ENCODE assay signal across 9 mouse cellular contexts in the genomic region with DNA sequence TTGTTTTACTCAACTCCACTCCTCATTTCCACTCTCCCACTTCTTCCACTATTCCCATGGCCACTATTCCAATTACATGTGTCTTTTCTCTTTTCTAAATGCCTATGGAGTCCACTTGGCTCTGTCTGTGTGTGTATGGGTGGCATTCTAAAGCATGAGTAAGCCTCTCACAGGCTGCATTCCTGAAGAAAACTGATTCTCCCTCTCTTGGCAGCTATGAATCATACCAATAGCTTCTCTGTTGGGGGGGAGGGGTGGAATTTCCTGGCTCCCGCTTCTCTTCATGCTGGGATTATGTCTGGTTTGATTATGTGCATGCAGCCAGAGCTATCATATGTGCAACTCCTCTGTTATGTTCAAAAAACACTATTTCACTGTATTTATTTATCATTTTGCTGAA. TPM values are rescaled to one million over a fixed set of nuclear protein-coding genes. Genes with fewer than 3 reads are reported as not detected.
DNase-seq lines count a peak whose midpoint lies in the region; ATAC-seq and TF ChIP-seq lines count a peak whose summit lies in the region.
"Had no signal": no experiment of that assay in that cellular context is flagged by ENCODE, and none has a peak within 500 bp of the region (broad histone marks: within the 10 kb centered on the region; RNA-seq: fewer than 3 reads in every experiment).

No protein-coding gene starts in this region.

- DNase-seq in intestine, embryonic 14.5 days (ENCODE audit: low spot score) = no peak
- peak; percentile 49 for DNase-seq in adrenal gland, postnatal 10 days
- no peak for DNase-seq in heart, postnatal 25 days (ENCODE audit: low spot score)

- H3K9ac ChIP-seq in intestine, embryonic 14.5 days (ENCODE audit: low read length) = no peak overlapping the region
- no peak overlapping the region for H3K9ac ChIP-seq in intestine, postnatal 0 days (ENCODE audit: low read depth, low read length)
- no peak overlapping the region for H3K9ac ChIP-seq in embryonic facial prominence, embryonic 13.5 days
- H3K9ac ChIP-seq in lung, embryonic 16.5 days (ENCODE audit: low read length) = no peak overlapping the region
- H3K9ac ChIP-seq: liver, embryonic 15.5 days had no signal

- no peak for TF ChIP-seq CTCF in intestine, postnatal 0 days (IDR thresholded peaks at IDR 0.05; ENCODE audit: low read depth)

- no peak overlapping the region for H3K27ac ChIP-seq in intestine, embryonic 14.5 days (ENCODE audit: low read depth)
- no peak overlapping the region for H3K27ac ChIP-seq in intestine, postnatal 0 days (ENCODE audit: low read depth, low read length)
- H3K27ac ChIP-seq in embryonic facial prominence, embryonic 13.5 days = 0 out of 2 replicates have a peak overlapping the region, but pooled peaks have one; percentile 39
- no peak overlapping the region for H3K27ac ChIP-seq in lung, embryonic 16.5 days (ENCODE audit: low read length)
- H3K27ac ChIP-seq: liver, embryonic 15.5 days had no signal

- no peaks in the 10 kb centered on the region for H3K9me3 ChIP-seq in intestine, embryonic 14.5 days (ENCODE audit: control insufficient read depth, low read length)
- H3K9me3 ChIP-seq in intestine, postnatal 0 days (ENCODE audit: control insufficient read depth) = no peaks in the 10 kb centered on the region
- no peaks in the 10 kb centered on the region for H3K9me3 ChIP-seq in embryonic facial prominence, embryonic 13.5 days
- no peaks in the 10 kb centered on the region for H3K9me3 ChIP-seq in lung, embryonic 16.5 days (ENCODE audit: control insufficient read depth, low read length)
- H3K9me3 ChIP-seq: liver, embryonic 15.5 days had no signal

- no peaks in the 10 kb centered on the region for H3K4me1 ChIP-seq in intestine, embryonic 14.5 days (replicated peaks; ENCODE audit: control insufficient read depth, insufficient read depth, low read length)
- H3K4me1 ChIP-seq in intestine, postnatal 0 days (replicated peaks; ENCODE audit: control insufficient read depth, insufficient read depth, low read length) = no peaks in the 10 kb centered on the region
- peaks cover 6% of the 10 kb centered on the region for H3K4me1 ChIP-seq in embryonic facial prominence, embryonic 13.5 days
- H3K4me1 ChIP-seq in lung, embryonic 16.5 days (replicated peaks; ENCODE audit: control insufficient read depth, insufficient read depth, low read length) = peaks cover 6% of the 10 kb centered on the region
- H3K4me1 ChIP-seq: liver, embryonic 15.5 days had no signal

- intact Hi-C loops in heart, postnatal 25 days (cut with DNase I) = no loop called here

- 27% methylated on average over 1 of the region's 1 CpGs for WGBS in intestine, embryonic 14.5 days
- WGBS in intestine, postnatal 0 days = 24% methylated on average over 1 of the region's 1 CpGs
- WGBS in embryonic facial prominence, embryonic 13.5 days = 16% methylated on average over 1 of the region's 1 CpGs
- WGBS in lung, embryonic 16.5 days = 6% methylated on average over 1 of the region's 1 CpGs

- peak; percentile 47; the same call in 1 of the 2 replicates for ATAC-seq in intestine, embryonic 14.5 days (replicated peaks; ENCODE audit: low FRiP score, low TSS enrichment, low read depth)
- ATAC-seq in intestine, postnatal 0 days = no peak
- ATAC-seq in embryonic facial prominence, embryonic 13.5 days (ENCODE audit: insufficient number of reproducible peaks, insufficient read depth, low FRiP score, low TSS enrichment, low read depth) = no peak
- ATAC-seq in lung, embryonic 16.5 days (ENCODE audit: low read depth) = peak; percentile 61
- ATAC-seq in CD4-positive, CD25-positive, alpha-beta regulatory T cell, adult 4 months = no peak
- ATAC-seq in erythroblast, adult 5-6 weeks (replicated peaks; ENCODE audit: low FRiP score, poor library complexity, severe bottlenecking) = no peak

- H3K27me3 ChIP-seq in intestine, embryonic 14.5 days (replicated peaks; ENCODE audit: control insufficient read depth, insufficient read depth, low read length) = no peaks in the 10 kb centered on the region
- H3K27me3 ChIP-seq in intestine, postnatal 0 days (replicated peaks; ENCODE audit: control insufficient read depth, insufficient read depth, low read length) = no peaks in the 10 kb centered on the region
- no peaks in the 10 kb centered on the region for H3K27me3 ChIP-seq in embryonic facial prominence, embryonic 13.5 days
- H3K27me3 ChIP-seq in lung, embryonic 16.5 days (ENCODE audit: control insufficient read depth, insufficient read depth, low read depth, low read length) = no peaks in the 10 kb centered on the region
- H3K27me3 ChIP-seq: liver, embryonic 15.5 days had no signal

- H3K4me2 ChIP-seq in intestine, embryonic 14.5 days (ENCODE audit: low read length) = no peak overlapping the region
- no peak overlapping the region for H3K4me2 ChIP-seq in intestine, postnatal 0 days (replicated peaks; ENCODE audit: low read depth)
- H3K4me2 ChIP-seq in embryonic facial prominence, embryonic 13.5 days = no peak overlapping the region
- no peak overlapping the region for H3K4me2 ChIP-seq in lung, embryonic 16.5 days (ENCODE audit: low read depth, low read length)
- H3K4me2 ChIP-seq: liver, embryonic 15.5 days had no signal

- no peaks in the 10 kb centered on the region for H3K36me3 ChIP-seq in intestine, embryonic 14.5 days (ENCODE audit: control insufficient read depth, insufficient read depth, low read length)
- no peaks in the 10 kb centered on the region for H3K36me3 ChIP-seq in intestine, postnatal 0 days (ENCODE audit: control insufficient read depth, insufficient read depth)
- H3K36me3 ChIP-seq in embryonic facial prominence, embryonic 13.5 days = no peaks in the 10 kb centered on the region
- no peaks in the 10 kb centered on the region for H3K36me3 ChIP-seq in lung, embryonic 16.5 days (ENCODE audit: control insufficient read depth, insufficient read depth, low read length)
- H3K36me3 ChIP-seq: liver, embryonic 15.5 days had no signal

- H3K4me3 ChIP-seq in intestine, embryonic 14.5 days (ENCODE audit: low read depth, low read length) = no peak overlapping the region
- no peak overlapping the region for H3K4me3 ChIP-seq in intestine, postnatal 0 days (ENCODE audit: low read depth, low read length)
- no peak overlapping the region for H3K4me3 ChIP-seq in embryonic facial prominence, embryonic 13.5 days
- no peak overlapping the region for H3K4me3 ChIP-seq in lung, embryonic 16.5 days (ENCODE audit: low read length)
- H3K4me3 ChIP-seq: liver, embryonic 15.5 days had no signal

RNA-seq across cellular contexts. Expression of a gene that starts 34.4 kb away (rescaled TPM):
- polyA plus RNA-seq in intestine, embryonic 14.5 days (2014; fragmentation: Nextera tagmentation; extraction: Ambion mirVana) = 27.0 and 30.3 TPM in 2 replicates
- 4.3 and 5.0 TPM in 2 replicates for polyA plus RNA-seq in intestine, postnatal 0 days (2015; fragmentation: Nextera tagmentation; extraction: Ambion mirVana)
- 10 to 100 TPM; 32.1 to 70.4 TPM for total RNA-seq in adrenal gland, postnatal 10 days (2021)
- polyA plus RNA-seq in embryonic facial prominence, embryonic 13.5 days (2015; fragmentation: Nextera tagmentation; extraction: Ambion mirVana) = 51.9 and 52.6 TPM in 2 replicates
- 31.4 and 36.6 TPM in 2 replicates for polyA plus RNA-seq in lung, embryonic 16.5 days (2015; fragmentation: Nextera tagmentation; extraction: Ambion mirVana)
- polyA plus RNA-seq in CD4-positive, CD25-positive, alpha-beta regulatory T cell, adult 4 months (2017; shearing (Covaris generic)) = 1 to 10 TPM; 5.8 to 6.1 TPM
- not detected in 2 replicates for total RNA-seq in erythroblast, adult 5-6 weeks (2015; ENCODE audit: low replicate concordance)
- not detected in 2 replicates for total RNA-seq in erythroblast, adult 5-6 weeks (2017; ENCODE audit: low replicate concordance)
- 10 to 100 TPM; 12.6 to 15.2 TPM for total RNA-seq in heart, postnatal 25 days (2021)

Comparison
In these comparisons a context has a peak if more than half of its experiments do, and no peak if none do; other contexts are left out.
1. ATAC-seq: peak in intestine, embryonic 14.5 days (single experiment) and lung, embryonic 16.5 days (single experiment); none in intestine, postnatal 0 days (single experiment), embryonic facial prominence, embryonic 13.5 days (single experiment), CD4-positive, CD25-positive, alpha-beta regulatory T cell, adult 4 months (single experiment) and erythroblast, adult 5-6 weeks (single experiment).